Mouse (Mus musculus): ENCODE data around the gene Cbarp. TPM values are rescaled to one million over a fixed set of nuclear protein-coding genes. Genes with fewer than 3 reads are reported as not detected.

Cbarp gene
- total and polyA plus RNA-seq, 2 experiments from 2014 or later, result 106 to 270 TPM

- Histone ChIP-seq H3K27me3 (ENCODE audit: insufficient read depth, low read length) (no peaks in the 10 kb centered on the region), H3K36me3 (ENCODE audit: insufficient read depth, low read length) (peaks cover 14% of the 10 kb centered on the region)
- WGBS, result under 1% methylated on average over 56 of the region's 57 CpGs
Measured at GRCm38 (mm10) chr10:80148610-80149290, 8.1 kb upstream of the Cbarp start.

GRCm38 (mm10) chr10:80147719-80148601 lies 7.3 kb upstream of the Cbarp start, which contains the start of gene Midn:
Midn (plus strand) TSS chr10:80148272.
- TF ChIP-seq CTCF (IDR thresholded peaks at IDR 0.05; ENCODE audit: low read depth), result peak; percentile 68
- peak within 1 kb of the TSS; percentile 96 for H3K27ac ChIP-seq
- 1% methylated on average over 38 of the region's 42 CpGs for WGBS
- H3K9ac ChIP-seq (replicated peaks; ENCODE audit: low read length), result peak within 1 kb of the TSS; percentile 89
- peak within 1 kb of the TSS; percentile 80 for H3K4me2 ChIP-seq (ENCODE audit: low read depth, low read length)
- peak within 1 kb of the TSS; percentile 97 for H3K4me3 ChIP-seq (ENCODE audit: low read length)
- H3K27me3 ChIP-seq (ENCODE audit: insufficient read depth, low read length), result no peaks in the 10 kb centered on the region
- peaks cover 9% of the 10 kb centered on the region for H3K36me3 ChIP-seq (ENCODE audit: insufficient read depth, low read length)
- H3K9me3 ChIP-seq (ENCODE audit: low read length), result no peaks in the 10 kb centered on the region
- DNase-seq (ENCODE audit: low spot score), result peak; percentile 77
- peaks cover 16% of the 10 kb centered on the region; the same call in 1 of the 2 replicates for H3K4me1 ChIP-seq (ENCODE audit: insufficient read depth, low read length)
- peak; percentile 13 for ATAC-seq

More at GRCm38 (mm10) chr10:80148610-80149290, 8.1 kb upstream of the Cbarp start:
- Histone ChIP-seq H3K4me1 (ENCODE audit: insufficient read depth, low read length) (peaks cover 19% of the 10 kb centered on the region; the same call in 1 of the 2 replicates), H3K4me3 (ENCODE audit: low read length) (peak overlapping the region; percentile 97), H3K27ac (peak overlapping the region; percentile 96), H3K9ac (replicated peaks; ENCODE audit: low read length) (peak overlapping the region; percentile 89), H3K9me3 (ENCODE audit: low read length) (no peaks in the 10 kb centered on the region), H3K4me2 (ENCODE audit: low read depth, low read length) (peak overlapping the region; percentile 80)
- DNase-seq (ENCODE audit: low spot score) (peak; percentile 97), ATAC-seq (peak; percentile 48)
- peak; percentile 51 for TF ChIP-seq CTCF (IDR thresholded peaks at IDR 0.05; ENCODE audit: low read depth)

- no peak overlapping the region for H3K9ac ChIP-seq (replicated peaks; ENCODE audit: low read length)
- no peak for DNase-seq (ENCODE audit: low spot score)
Measured at GRCm38 (mm10) chr10:80147146-80147718, 6.6 kb upstream of the Cbarp start.

GRCm38 (mm10) chr10:80146568-80147011 lies 6.0 kb upstream of the Cbarp start:
- Histone ChIP-seq H3K4me1 (ENCODE audit: insufficient read depth, low read length) (peaks cover 6% of the 10 kb centered on the region; the same call in 1 of the 2 replicates), H3K9ac (replicated peaks; ENCODE audit: low read length) (0 out of 2 replicates have a peak overlapping the region, but pooled peaks have one; percentile 13), H3K4me2 (ENCODE audit: low read depth, low read length) (no peak overlapping the region), H3K36me3 (ENCODE audit: insufficient read depth, low read length) (peaks cover 9% of the 10 kb centered on the region), H3K9me3 (ENCODE audit: low read length) (no peaks in the 10 kb centered on the region), H3K4me3 (ENCODE audit: low read length) (no peak overlapping the region), H3K27ac (peak overlapping the region; percentile 96; the same call in 1 of the 2 replicates), H3K27me3 (ENCODE audit: insufficient read depth, low read length) (no peaks in the 10 kb centered on the region)
- TF ChIP-seq CTCF (IDR thresholded peaks at IDR 0.05; ENCODE audit: low read depth), result no peak
- ATAC-seq (no peak), DNase-seq (ENCODE audit: low spot score) (no peak)
- WGBS, result 77% methylated on average over 4 of the region's 4 CpGs

More at GRCm38 (mm10) chr10:80147146-80147718, 6.6 kb upstream of the Cbarp start:
- peaks cover 12% of the 10 kb centered on the region; the same call in 1 of the 2 replicates for H3K4me1 ChIP-seq (ENCODE audit: insufficient read depth, low read length)
- 71% methylated on average over 5 of the region's 5 CpGs for WGBS
- no peak overlapping the region for H3K4me3 ChIP-seq (ENCODE audit: low read length)
- no peak for TF ChIP-seq CTCF (IDR thresholded peaks at IDR 0.05; ENCODE audit: low read depth)
- H3K27me3 ChIP-seq (ENCODE audit: insufficient read depth, low read length), result no peaks in the 10 kb centered on the region
- H3K4me2 ChIP-seq (ENCODE audit: low read depth, low read length), result peak overlapping the region; percentile 80; the same call in 1 of the 2 replicates
- no peak for ATAC-seq
- H3K27ac ChIP-seq, result peak overlapping the region; percentile 96
- peaks cover 9% of the 10 kb centered on the region for H3K36me3 ChIP-seq (ENCODE audit: insufficient read depth, low read length)
- H3K9me3 ChIP-seq (ENCODE audit: low read length), result no peaks in the 10 kb centered on the region

- no peak for DNase-seq (ENCODE audit: low spot score)
- no peak for ATAC-seq
- 0 out of 2 replicates have a peak overlapping the region, but pooled peaks have one; percentile 13 for H3K9ac ChIP-seq (replicated peaks; ENCODE audit: low read length)
- no peak overlapping the region for H3K4me2 ChIP-seq (ENCODE audit: low read depth, low read length)
- WGBS, result 74% methylated on average over 6 of the region's 6 CpGs
- H3K9me3 ChIP-seq (ENCODE audit: low read length), result no peaks in the 10 kb centered on the region
- TF ChIP-seq CTCF (IDR thresholded peaks at IDR 0.05; ENCODE audit: low read depth), result no peak
- peak overlapping the region; percentile 96 for H3K27ac ChIP-seq
- no peaks in the 10 kb centered on the region for H3K27me3 ChIP-seq (ENCODE audit: insufficient read depth, low read length)
- H3K4me1 ChIP-seq (ENCODE audit: insufficient read depth, low read length), result peaks cover 8% of the 10 kb centered on the region
- peaks cover 9% of the 10 kb centered on the region for H3K36me3 ChIP-seq (ENCODE audit: insufficient read depth, low read length)
- H3K4me3 ChIP-seq (ENCODE audit: low read length), result no peak overlapping the region
Measured at GRCm38 (mm10) chr10:80145896-80146295, 5.3 kb upstream of the Cbarp start.

Measured in hindbrain, postnatal 0 days (tissue).